Mouse (Mus musculus) bone marrow macrophage, adult 2 months (primary cell): Measurements from ENCODE around the gene Fgf4.

ENCODE experiments used
- CTCF ChIP-seq: IDR thresholded peaks from 2 replicates; pipeline ENCODE4 v1.5.1; 2012; ENCODE audit warnings: low read depth, mild to moderate bottlenecking, low read length, moderate library complexity
- POLR2A ChIP-seq: IDR thresholded peaks from 2 replicates; pipeline ENCODE4 v1.6.1; 2012; ENCODE audit warnings: mild to moderate bottlenecking, low read depth, low read length, borderline replicate concordance

- TF ChIP-seq CTCF (no peak), POLR2A (no peak)
Observed at GRCm38 (mm10) chr7:144861769-144862070, 14.6 kb downstream of the Fgf4 start.
